Mouse (Mus musculus): ENCODE measurements around the gene Dcdc2b.

GRCm38 (mm10) chr4:129662255-129662813, 48.3 kb upstream of the Dcdc2b start:
- no peak for TF ChIP-seq CTCF (IDR thresholded peaks at IDR 0.05; ENCODE audit: low read depth)
- no peak for TF ChIP-seq EP300 (IDR thresholded peaks at IDR 0.05; ENCODE audit: low read depth)

Data from liver, postnatal 0 days (tissue).